Mouse (Mus musculus) lung, adult 2 months (tissue): ENCODE measurements around the gene Sept8. TPM values are rescaled to one million over a fixed set of nuclear protein-coding genes. Genes with fewer than 3 reads are reported as not detected.

ENCODE experiments used
- DNase-seq: peaks from one replicate; pipeline ENCODE4 v3.0.0; 2022
- H3K4me1 ChIP-seq: fragments of 200-500 bp; 2 replicates; pipeline ENCODE4 v1.6.1; 2011; ENCODE audit warnings: low read length; ENCODE audit not compliant: control insufficient read depth, insufficient read depth
- H3K4me3 ChIP-seq: fragments of 200-500 bp; replicated peaks from 2 replicates; pipeline ENCODE3; 2011; ENCODE audit warnings: low read depth, mild to moderate bottlenecking, control low read depth, low read length; ENCODE audit errors: extremely low read depth
- CTCF ChIP-seq: fragments of 200-500 bp; IDR thresholded peaks from 2 replicates; pipeline ENCODE4 v1.5.1; 2011; ENCODE audit warnings: mild to moderate bottlenecking, low read length, control low read depth; ENCODE audit not compliant: insufficient read depth
- POLR2A ChIP-seq: fragments of 200-500 bp; IDR thresholded peaks from 2 replicates; pipeline ENCODE4 v1.6.1; 2011; ENCODE audit warnings: low read depth, mild to moderate bottlenecking, control low read depth, low read length, borderline replicate concordance; ENCODE audit errors: extremely low read depth
- WGBS: fragments of 180-500 bp; shearing (Covaris S2); methylation state at CpG from one replicate; pipeline ENCODE4 v1.1.7; 2018; 5-methylcytosine and 5-hydroxymethylcytosine counted together
- polyA plus RNA-seq: library from polyadenylated mRNA; depleted of rRNA; stranded (reverse); fragments of >200 nt; gene quantifications from 2 replicates; pipeline ENCODE4 v1.2.3, GENCODE M21; 2012

Sept8 gene
- polyA plus RNA-seq, 1 experiment, result 49.5 TPM

DNA sequence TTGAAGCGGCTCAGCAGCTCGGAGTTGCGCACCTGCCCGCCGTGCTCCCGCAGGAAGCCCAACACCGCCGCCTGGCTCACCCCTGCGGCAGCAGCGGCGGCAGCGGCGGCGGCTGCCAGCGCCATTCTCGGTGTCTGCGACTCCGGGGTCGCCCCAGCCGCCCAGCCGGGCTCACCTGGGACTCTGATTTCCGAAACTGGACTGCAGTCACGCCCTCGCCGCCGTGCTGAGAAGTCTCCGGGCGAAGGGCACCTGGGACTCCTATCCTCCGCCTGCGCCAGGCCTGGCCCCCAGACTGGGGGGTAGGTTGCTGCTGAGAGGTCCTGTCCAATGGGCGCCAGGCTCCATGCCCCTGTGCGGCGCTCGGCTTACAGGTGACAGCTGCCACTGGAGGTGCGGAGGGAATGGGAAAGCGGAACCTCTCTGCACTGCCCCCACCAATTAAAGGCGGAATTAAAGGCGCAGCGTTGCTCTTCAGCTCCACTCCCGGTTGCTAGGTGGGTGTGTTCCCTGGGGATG is 39.2 kb upstream of the Sept8 start, which contains the start of the genes Gm9945 and Sowaha:
Gm9945 (plus strand) TSS at position 384 of the 519 bp plus-strand sequence.
Sowaha (minus strand) TSS at position 492 of the 519 bp plus-strand sequence.
- WGBS, result 4% methylated on average over 40 of the region's 40 CpGs
- no peak for TF ChIP-seq CTCF
- TF ChIP-seq POLR2A, result no peak
- peak; percentile 57 for DNase-seq
- H3K4me1 ChIP-seq, result no peaks in the 10 kb centered on the region
- H3K4me3 ChIP-seq, result peak within 1 kb of the TSS; percentile 47

DNA sequence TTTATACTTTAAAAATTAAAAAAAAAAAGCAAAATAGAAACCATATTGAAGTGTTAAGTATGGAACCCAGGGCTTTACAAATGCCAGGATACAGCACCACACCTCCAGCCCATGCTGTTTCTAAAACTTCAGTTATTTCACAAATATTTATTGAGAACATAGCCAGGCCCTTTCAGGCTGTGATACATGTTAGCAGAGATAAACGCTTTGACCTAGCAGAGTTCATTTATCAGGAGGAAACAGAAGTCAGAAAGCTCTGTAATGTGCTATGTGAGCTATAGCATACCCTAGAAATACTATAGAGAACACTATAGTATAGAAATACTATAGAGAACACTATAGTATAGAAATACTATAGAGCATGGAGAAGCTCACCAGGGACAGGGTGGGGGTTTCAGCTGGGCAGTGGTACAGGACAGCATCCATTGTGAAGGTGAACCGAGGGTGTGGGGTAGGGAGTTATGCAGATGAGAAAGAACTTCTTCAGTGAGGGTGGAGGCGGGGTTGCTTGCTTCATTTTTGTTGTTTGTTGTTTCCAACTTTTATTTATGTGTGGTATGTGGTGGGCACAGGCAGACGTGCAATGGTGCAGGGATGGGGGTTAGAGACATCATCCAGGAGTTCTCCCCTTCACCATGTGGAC is 37.8 kb upstream of the Sept8 start:
- 73% methylated on average over 4 of the region's 4 CpGs for WGBS
- DNase-seq, result no peak
- Histone ChIP-seq H3K4me3 (no peak overlapping the region), H3K4me1 (no peaks in the 10 kb centered on the region)
- no peak for TF ChIP-seq CTCF
- TF ChIP-seq POLR2A, result no peak

DNA sequence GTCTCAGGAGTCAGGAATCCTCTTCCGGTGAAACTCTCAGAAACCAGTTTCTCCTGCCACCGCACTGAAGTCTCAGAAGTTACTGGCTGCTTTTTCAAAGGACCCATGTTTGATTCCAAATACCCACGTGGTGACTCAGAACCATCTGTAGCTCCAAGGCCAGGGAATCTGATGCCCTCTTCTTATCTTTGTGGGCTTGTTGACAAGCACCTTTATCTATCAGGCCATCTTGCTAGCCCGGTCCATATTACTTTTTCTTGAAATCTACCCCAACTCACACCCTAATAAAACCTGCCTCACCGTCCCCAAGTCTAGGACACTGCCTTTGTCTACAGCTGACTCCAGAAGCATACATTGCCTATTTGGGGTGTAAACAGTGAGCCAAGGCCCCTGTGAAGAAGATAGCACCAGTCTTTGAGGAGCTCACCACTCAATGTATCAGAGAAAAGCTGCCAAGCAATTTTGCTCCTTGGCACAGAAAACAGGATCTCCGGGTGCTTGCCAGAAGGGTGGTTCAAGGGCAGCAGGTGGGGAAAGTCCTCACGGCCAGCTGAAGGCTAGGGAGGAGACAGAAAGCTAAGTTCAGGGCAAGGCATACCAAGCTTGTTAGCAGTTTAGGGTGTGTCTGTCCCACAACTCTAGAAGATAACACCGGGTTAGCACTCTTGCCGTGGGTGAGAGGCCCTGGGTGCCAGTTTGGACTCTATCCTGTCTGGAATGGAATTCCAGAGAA is 35.7 kb upstream of the Sept8 start:
- 55% methylated on average over 9 of the region's 9 CpGs for WGBS
- Histone ChIP-seq H3K4me1 (no peaks in the 10 kb centered on the region), H3K4me3 (no peak overlapping the region)
- no peak for TF ChIP-seq POLR2A
- no peak for TF ChIP-seq CTCF
- no peak for DNase-seq

DNA sequence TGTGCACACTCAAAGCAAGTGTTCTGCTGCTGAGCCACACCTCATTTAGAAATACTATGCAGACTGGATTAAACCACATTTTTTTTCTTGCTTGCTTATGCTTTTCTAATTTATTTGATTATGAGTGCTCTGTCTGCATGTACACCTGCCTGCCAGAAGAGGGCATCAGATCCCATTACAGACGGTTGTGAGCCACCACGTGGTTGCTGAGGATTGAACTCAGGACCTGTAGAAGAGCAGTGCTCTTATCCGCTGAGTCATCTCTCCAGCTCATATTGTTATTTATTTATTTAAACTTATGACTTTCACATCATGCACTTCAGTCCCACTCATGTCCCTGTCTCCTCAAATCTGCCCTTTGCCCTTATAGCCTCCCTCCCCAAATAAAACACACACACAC is 33.3 kb upstream of the Sept8 start:
- WGBS, result 46% methylated on average over 3 of the region's 3 CpGs
- TF ChIP-seq CTCF, result peak; percentile 46; the same call in 1 of the 2 replicates
- TF ChIP-seq POLR2A, result no peak
- Histone ChIP-seq H3K4me3 (no peak overlapping the region), H3K4me1 (no peaks in the 10 kb centered on the region)
- no peak for DNase-seq

DNA sequence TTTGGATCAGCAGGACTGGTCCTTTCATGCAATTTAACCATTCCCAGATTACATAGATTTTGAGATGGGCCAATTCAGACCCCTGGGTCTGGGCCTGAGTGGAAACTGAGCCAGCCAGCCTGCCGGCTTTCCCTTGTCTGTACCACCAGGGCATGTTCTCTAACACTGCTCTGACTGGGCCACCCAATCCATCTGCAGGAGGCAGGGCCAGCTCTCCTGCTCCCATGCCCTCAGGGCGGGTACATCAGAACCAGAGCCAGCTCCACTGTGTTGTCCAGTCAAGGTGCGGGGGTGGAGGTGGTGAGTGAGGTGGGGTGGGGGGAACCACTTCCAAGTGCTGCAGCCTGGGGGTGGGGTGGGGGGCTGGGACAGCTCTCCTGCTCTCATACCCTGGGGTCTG is 32.7 kb upstream of the Sept8 start:
- 76% methylated on average over 3 of the region's 3 CpGs for WGBS
- DNase-seq, result no peak
- H3K4me1 ChIP-seq, result no peaks in the 10 kb centered on the region
- no peak overlapping the region for H3K4me3 ChIP-seq
- no peak for TF ChIP-seq POLR2A
- TF ChIP-seq CTCF, result no peak

DNA sequence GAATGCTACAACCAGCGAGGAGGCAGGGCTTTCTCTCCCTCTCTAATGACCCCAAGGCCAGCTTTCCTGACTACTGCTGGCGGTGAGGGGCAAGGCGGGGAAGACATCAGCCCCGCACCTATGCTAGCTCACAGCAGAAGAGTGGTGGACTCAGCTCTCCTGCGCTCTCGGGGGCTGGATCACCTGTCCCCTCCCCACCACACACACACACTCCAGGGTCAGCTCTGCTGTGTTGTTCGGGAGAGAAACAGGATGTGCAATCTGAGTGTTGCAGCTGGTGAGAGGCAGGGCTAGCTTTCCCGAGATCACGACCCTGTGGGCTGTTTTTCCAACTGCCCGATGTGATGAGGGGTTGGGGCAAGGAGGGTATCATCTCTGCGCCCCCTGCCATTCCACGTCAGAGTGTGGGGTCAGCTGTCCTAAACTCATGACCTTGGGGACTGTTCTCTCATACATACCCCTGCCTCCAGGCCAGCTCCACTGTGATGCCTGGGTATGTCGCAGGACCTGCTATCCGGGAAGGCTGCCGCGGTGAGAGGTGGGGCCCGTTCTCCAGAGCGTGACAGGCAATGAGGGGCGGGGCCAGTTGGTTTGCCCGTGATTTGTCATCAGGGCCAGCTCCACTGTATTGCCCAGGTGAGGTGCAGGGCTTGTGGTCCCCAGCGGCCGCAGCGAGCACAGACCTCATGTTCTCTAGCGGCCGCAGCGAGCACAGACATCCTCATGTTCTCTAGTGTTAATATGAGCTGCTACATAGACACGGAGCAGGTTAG is 32.0 kb upstream of the Sept8 start:
- WGBS, result 18% methylated on average over 27 of the region's 27 CpGs
- DNase-seq, result peak; percentile 36
- Histone ChIP-seq H3K4me3 (no peak overlapping the region), H3K4me1 (no peaks in the 10 kb centered on the region)
- TF ChIP-seq POLR2A, result no peak
- no peak for TF ChIP-seq CTCF

DNA sequence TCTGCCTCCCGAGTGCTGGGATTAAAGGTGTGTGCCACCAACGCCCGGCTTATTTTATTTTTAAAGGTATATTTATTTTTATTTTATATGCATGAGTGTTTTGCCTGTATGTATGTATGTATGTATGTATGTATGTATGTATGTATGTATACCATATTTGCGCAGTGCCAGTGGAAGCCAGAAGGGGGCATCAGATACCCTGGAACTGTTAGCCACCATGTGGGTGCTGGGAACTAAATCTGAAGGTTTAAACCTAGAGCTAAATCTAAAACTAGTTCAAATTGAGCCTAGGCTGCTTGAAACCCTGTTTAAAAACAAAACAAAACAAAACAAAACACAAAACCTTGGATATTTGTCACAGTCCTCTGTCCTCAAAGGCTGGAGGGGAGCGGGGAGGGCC is 30.1 kb upstream of the Sept8 start:
- Histone ChIP-seq H3K4me1 (no peaks in the 10 kb centered on the region), H3K4me3 (no peak overlapping the region)
- 99% methylated on average over 5 of the region's 5 CpGs for WGBS
- TF ChIP-seq CTCF (no peak), POLR2A (no peak)
- DNase-seq, result no peak

DNA sequence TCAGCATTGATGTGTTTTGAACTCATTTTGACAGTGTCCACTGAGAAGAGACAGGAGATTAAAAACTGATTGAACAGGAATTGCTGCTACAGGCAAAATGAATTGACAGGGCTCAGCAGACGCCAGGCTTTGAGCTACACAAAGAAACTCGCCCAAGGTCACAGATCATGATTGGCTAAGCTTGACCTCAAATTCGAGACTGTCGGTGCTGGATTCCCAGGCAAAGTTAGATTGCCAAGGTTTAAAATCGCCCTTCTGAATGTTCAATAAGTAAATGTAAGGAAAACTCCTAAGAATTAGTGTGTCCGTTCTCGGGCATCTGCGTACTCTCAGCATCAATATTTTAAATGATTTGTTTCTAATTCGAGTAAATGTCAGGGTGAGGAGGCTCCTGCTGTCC is 29.6 kb upstream of the Sept8 start:
- 87% methylated on average over 9 of the region's 9 CpGs for WGBS
- DNase-seq, result no peak
- no peaks in the 10 kb centered on the region for H3K4me1 ChIP-seq
- no peak overlapping the region for H3K4me3 ChIP-seq
- TF ChIP-seq POLR2A (no peak), CTCF (no peak)

DNA sequence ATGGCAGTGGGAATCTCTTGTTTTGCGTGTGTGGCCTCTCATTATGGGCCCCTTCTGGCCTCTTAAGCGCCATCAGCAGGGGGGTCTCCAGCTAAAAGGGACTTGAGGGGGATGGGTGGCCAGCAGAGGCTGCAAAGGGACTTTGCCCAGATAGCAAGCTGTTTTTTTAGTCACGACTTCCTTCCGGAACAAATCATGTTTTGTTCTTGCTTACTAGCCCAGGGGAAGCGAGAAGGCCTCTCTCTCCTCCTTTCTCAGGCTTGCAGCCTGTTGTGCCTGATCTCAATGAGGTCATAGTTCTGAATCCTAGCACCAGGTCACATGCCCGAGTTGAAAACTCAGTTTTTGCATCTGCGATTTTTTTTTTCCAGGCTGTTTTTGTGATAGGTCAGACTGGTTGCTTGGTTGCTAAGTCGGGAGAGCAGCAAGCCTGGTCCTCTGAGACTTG is 27.1 kb upstream of the Sept8 start:
- DNase-seq, result no peak
- no peak for TF ChIP-seq POLR2A
- no peak for TF ChIP-seq CTCF
- Histone ChIP-seq H3K4me1 (no peaks in the 10 kb centered on the region), H3K4me3 (no peak overlapping the region)
- WGBS, result 29% methylated on average over 8 of the region's 8 CpGs
